Mouse (Mus musculus) heart, postnatal 0 days (tissue): Measurements from ENCODE around the gene Nudt17.

Experiments
- CTCF ChIP-seq: IDR thresholded peaks from 2 replicates; pipeline ENCODE4 v1.5.1; 2016; ENCODE audit warnings: antibody characterized with exemption, control low read depth, low read depth
- EP300 ChIP-seq: IDR thresholded peaks from 2 replicates; pipeline ENCODE4 v1.6.1; 2016; ENCODE audit warnings: antibody characterized with exemption, low read depth

- TF ChIP-seq CTCF (no peak), EP300 (no peak)
Measured at GRCm38 (mm10) chr3:96757691-96758090, 49.3 kb upstream of the Nudt17 start.
